Mouse (Mus musculus): Measurements from ENCODE around the gene Rab11fip5.

Gene Rab11fip5

DNA sequence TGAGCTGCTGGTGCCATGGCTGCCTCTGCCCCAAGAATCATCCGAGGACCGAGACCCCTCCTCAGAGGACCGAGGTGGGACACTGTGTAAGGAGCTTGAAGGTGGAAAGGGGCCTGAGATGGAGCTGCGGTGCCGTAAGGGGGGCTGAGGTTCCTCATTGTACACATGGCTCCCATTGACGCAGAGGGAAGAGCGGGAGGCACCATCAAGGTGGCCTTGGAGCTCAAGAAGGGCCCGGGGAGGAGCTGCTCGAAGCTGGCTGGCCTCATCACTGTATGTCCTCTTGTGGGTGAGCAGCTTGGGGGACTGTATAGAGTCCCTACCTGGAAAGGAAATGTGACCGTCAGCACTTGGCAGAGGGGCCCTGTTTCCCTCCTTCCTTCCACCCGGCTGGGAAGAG, 26.3 kb downstream of the Rab11fip5 start:
- DNase-seq (ENCODE audit: low read depth, low spot score): no peak

DNA sequence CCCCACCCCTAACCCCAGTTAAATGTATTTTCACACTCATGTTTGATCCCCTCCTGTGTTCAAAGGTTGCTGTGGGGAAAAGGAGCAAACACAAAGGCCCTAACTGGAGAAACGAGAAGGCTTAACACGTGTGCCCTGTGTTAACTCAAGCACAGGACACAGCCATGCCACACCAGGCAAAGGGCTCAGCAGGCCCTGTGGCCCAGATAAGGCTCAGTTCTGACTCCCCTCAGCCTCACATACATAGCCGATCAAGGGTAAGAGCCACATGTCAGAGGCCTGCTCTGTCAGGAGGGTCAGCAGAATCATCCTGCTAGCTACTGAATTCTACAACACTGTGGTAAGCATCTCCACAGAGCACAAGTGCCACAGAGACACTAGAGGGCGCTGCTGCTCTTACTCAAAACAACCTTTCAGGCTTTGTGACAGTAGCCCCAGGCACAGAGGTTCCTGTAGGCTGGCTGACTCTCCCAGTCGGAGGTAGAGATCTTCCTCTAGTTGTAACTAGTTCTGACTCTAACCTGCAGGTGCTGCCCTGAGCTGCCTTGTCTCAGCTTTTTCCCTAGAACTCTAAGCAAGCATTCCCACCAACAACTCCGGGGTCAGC, 28.3 kb downstream of the Rab11fip5 start:
- peak; percentile 90 for DNase-seq (ENCODE audit: low read depth, low spot score)

- DNase-seq (ENCODE audit: low read depth, low spot score): no peak
These were observed 29.5 kb downstream of the Rab11fip5 start for GRCm38 (mm10) chr6:85344929-85345328.

GRCm38 (mm10) chr6:85343027-85343426, 31.4 kb downstream of the Rab11fip5 start:
- no peak for DNase-seq (ENCODE audit: low read depth, low spot score)

GRCm38 (mm10) chr6:85341814-85342501, 32.5 kb downstream of the Rab11fip5 start:
- DNase-seq (ENCODE audit: low read depth, low spot score): no peak

DNA sequence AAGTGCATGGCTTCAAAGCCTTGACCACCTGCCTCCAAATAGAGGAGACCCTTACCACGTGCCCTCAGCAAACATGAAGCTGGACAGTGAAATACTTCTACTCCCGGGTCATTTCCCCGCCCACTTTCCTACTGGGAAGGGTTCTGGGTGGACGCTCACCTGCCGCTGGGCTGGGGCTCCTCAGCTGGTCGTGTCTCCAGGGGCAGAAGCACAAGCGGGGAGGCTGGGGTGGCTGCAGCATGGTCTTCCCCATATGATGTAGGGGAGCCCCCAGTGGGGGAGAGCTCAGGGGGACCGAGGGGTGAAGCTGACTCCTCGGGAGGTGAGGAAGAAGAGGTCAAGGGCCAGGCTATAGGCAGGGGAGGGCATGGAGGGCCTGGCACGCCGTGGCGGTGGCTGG, 34.2 kb downstream of the Rab11fip5 start:
- DNase-seq (ENCODE audit: low read depth, low spot score): no peak

DNA sequence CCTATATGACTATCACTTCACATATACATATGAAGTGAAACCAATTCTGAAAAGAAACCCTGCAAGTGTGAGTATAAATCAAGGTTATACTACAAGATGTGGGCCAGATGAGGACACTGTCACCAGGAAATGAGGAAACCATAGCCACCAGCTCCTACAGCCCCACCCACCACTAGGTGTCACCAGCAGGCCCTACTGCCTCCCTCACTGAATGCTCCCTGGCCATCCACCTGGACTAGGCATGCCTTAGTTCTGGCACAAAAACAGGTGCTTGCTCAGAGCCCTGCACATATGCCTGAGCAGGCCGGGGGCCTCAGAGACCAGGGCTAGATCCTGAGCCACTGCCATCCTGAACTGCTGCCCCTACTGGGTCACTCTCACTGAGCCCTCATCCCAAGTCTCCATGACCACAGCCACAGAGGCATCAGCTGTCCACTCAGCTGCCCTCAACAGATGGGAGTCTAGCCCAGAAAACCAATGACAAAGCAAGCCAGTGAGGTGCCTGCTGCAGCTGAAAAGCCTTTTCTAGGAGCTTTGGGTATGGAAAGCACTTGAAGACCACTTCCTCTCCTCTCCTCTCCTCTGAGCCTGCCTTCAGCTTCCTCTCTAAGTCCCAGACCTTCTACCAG, 35.0 kb downstream of the Rab11fip5 start:
- no peak for DNase-seq (ENCODE audit: low read depth, low spot score)

- no peak for DNase-seq (ENCODE audit: low read depth, low spot score)
These were observed 37.5 kb downstream of the Rab11fip5 start for GRCm38 (mm10) chr6:85336944-85337343.

DNA sequence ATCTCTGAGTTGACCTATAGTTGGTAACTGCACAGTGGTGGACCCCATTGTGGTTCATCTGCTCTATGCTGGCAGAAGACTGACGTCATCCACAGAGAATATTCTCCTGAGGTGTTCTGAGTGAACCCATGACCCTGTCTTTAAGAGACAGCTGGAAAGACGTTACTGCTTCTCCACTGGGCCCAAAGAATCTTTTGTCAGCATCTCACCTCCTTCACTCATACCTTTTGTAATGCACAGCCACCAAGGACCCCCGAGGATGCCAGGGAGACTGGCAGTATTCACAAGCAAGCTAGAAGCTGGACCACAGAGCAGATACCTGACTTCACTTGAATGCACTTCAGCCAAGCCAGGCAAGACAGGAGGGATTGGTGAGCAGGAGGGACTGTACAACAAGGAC, 39.1 kb downstream of the Rab11fip5 start:
- DNase-seq (ENCODE audit: low read depth, low spot score): no peak

- DNase-seq (ENCODE audit: low read depth, low spot score): no peak
These were observed 39.6 kb downstream of the Rab11fip5 start for GRCm38 (mm10) chr6:85334851-85335250.

DNA sequence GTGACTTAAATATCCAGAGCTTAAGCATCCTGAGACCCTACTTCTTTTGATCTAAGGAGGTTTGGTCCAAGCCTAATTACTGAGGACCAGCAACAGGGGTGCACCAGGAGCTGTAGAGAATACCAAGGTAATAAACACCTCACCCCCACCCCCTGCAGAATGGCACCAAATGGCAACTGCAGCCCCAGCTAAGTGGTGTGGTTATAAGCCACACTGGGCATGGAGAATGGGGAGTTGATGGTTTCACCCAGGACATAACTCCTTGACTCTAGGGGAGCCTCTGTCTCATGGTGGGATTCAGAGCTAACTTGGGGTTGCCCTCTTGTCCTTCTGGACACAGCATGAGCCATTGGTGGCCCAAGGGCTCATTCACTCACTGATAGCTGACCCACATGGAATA, 40.2 kb downstream of the Rab11fip5 start:
- DNase-seq (ENCODE audit: low read depth, low spot score): no peak

DNA sequence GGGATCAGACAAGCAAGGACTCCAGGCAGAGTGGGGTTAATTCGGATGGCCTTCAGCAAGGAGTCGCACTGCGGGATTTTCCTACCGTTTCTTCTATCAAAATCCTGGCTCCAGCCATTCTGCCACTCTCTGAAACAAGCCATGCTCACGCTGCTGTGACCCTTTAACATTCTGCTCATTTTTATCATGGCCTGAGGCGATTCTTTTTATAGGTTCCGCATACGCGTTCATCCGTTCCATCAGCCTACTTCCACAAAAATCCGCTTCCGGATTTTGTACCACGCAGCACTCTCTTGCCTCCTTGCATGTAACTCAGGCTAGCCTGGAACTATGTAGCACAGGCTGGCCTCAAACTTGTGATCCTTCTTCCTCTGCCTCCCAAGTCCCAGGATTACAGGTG, 40.7 kb downstream of the Rab11fip5 start:
- peak; percentile 49 for DNase-seq (ENCODE audit: low read depth, low spot score)

DNA sequence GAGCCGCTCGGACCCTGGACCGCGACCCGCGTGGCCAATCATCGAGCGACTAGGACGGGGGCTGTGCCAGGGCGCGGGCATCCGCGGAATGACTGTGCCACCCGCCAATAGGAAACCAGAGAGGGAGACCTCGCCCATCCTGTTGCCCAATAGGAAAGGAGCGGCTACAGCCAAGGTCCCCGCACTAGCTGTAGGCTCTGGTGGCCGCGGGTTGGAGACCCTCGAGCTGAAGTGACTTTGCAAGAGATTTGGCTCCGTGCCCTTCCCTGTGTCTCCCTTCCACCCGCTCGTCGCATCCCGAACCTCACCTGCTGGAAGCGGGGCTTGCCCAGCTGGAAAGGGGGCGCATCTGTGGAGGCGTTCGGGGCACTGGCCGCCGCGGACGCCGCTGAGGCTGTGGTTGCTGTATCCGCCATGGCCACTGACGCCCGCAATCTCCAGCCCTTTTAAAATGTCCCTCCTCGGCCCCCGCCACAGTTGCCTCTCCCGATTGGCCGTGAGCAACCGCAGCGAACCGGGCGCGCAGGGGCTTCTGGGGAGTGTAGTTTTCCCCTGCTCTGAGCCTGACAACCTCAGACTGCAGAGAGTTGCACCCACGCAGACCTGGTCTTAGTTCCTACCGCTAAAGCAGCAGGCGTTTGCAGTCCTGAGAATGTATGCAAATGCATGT, 41.3 kb downstream of the Rab11fip5 start, which contains the start of gene Sfxn5:
Gene Sfxn5, minus strand, starts transcription at position 423 of the 670 bp plus-strand sequence.
- DNase-seq (ENCODE audit: low read depth, low spot score): peak; percentile 93

DNA sequence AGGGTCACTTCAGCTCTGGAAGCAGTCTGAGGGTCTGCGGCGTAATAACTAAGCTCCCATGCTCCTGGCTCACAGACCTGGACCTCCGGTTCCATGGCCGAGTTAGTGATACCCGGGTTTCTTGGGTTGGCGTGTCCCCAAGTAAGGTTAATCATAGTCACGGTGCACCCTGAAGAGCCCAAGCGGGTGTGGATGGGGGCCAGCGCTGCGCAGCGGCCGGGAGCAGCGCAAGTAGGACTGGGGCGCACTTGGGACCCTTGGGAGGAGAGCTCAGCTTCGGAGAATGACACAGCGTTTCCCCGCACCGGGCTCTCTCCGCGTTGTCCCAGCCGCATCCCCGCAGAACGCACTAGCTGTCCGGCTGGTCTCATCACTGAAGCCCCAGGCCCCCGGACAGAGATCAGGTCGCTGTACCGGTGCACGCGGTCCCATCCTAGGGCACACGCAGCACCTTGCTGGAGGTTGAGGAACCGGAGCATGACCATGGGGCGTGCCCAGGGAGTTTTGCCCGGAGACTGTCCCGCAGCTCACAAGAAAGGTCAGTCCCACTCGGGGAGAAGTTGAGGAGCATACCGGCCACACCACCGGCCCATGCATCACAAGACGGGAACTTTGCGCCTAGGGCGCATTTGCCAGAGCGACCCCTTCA, 42.0 kb downstream of the Rab11fip5 start:
- no peak for DNase-seq (ENCODE audit: low read depth, low spot score)

DNA sequence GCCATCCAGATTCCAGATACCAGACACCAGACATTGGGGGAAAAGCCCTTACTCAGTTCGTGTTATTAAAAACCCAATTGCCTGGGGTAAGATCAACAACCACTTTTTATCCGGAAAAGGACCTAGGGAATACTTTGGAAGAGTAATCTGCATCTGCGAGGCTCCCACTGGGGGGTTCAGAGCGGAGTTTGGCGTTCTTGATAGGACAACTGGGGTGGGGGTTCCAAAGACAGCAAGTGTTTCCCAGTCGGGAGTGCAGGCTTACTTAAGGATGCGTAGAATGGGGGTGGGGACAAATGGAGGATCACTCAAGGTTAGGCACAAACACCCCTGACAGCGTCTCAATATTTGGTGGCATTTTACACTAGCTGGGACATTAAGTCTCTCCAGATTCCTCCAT, 42.7 kb downstream of the Rab11fip5 start:
- peak; percentile 21 for DNase-seq (ENCODE audit: low read depth, low spot score)

DNA sequence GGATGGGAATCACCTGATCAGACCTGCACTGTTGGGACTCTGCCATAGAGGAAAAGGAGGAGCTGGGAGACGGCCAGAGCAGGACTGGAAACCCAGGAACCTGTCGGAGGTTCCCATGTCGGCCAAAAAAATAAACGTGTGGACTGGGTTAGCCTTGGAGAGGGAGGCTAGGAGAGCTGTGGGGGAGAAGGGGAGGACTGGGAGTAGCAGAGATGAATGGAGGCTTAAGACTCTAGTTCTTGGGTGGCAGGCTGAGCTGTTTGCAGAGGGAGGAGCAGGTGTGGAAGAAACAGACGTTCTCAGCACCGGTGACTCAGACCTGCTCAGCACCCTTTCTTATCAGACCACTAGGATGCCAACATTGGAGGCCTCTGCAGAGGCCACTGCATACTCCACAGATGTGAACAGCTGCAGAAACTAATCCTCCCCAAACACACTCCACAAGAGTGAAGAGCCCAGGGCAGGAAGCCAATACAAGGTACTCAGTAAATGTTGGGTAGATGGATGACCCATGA, 43.2 kb downstream of the Rab11fip5 start:
- DNase-seq (ENCODE audit: low read depth, low spot score): no peak

GRCm38 (mm10) chr6:85329666-85330185, 44.7 kb downstream of the Rab11fip5 start:
- DNase-seq (ENCODE audit: low read depth, low spot score): no peak

DNA sequence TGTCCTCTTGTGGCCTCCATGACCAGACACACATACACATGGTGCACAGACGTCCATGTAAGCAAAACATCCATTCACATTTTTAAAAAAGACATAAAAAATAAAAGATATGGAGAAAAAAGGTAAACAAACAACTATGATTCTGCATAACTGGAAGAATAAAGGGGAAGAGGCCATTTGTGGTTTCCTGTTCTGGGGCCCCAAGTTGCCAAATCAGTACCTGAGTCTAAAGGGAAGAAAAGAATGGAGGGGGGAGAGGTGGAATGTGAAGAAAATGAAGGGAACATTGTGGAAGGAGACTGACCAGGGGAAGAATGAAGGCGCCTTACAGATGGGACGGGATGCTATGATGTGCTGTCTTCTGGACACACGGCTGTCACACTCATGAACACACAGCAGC, 47.9 kb downstream of the Rab11fip5 start:
- no peak for DNase-seq (ENCODE audit: low read depth, low spot score)

GRCm38 (mm10) chr6:85325109-85325508, 49.3 kb downstream of the Rab11fip5 start:
- no peak for DNase-seq (ENCODE audit: low read depth, low spot score)

GRCm38 (mm10) chr6:85320445-85320866, 54.0 kb downstream of the Rab11fip5 start:
- no peak for DNase-seq (ENCODE audit: low read depth, low spot score)

GRCm38 (mm10) chr6:85316211-85316610, 58.2 kb downstream of the Rab11fip5 start:
- DNase-seq (ENCODE audit: low read depth, low spot score): peak; percentile 62

Measured in R1 (cell line).